ENCODE assay signal across 8 mouse cellular contexts in the genomic region with DNA sequence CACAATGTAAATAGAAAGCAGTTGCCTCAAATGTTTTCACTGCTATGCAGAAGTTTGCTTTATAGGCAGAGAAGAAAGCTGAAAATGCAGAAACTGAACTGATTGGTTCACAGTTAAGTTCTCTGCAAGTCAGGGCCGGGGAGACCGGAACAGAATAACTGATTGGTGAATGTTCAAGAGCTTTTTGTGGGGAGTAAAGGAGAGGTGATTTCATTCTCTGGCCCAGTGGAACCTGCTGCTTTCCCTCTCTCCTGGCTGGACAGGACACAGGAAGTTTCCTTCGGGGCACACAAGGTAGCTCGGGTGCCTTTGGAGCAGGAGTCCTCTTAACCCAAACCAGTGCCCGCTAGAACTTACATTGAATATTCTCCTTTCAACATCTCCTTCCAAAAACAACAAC. TPM values are rescaled to one million over a fixed set of nuclear protein-coding genes. Genes with fewer than 3 reads are reported as not detected.
A peak's percentile ranks its signal among the peaks of the same experiment; 100 is the strongest.
DNase-seq lines count a peak whose midpoint lies in the region; ATAC-seq and TF ChIP-seq lines count a peak whose summit lies in the region.

No protein-coding gene starts in this region.

- no peaks in the 10 kb centered on the region for H3K27me3 ChIP-seq in heart, adult 2 months (ENCODE audit: control insufficient read depth, insufficient read depth, low read length)
- H3K27me3 ChIP-seq in lung, embryonic 14.5 days (ENCODE audit: insufficient read depth, low read length) = no peaks in the 10 kb centered on the region

- no peaks in the 10 kb centered on the region for H3K36me3 ChIP-seq in heart, adult 2 months (ENCODE audit: control insufficient read depth, insufficient read depth, low read length)
- no peaks in the 10 kb centered on the region for H3K36me3 ChIP-seq in lung, embryonic 14.5 days (ENCODE audit: insufficient read depth)

- TF ChIP-seq EP300 in heart, adult 2 months (IDR thresholded peaks at IDR 0.05; ENCODE audit: insufficient read depth, low read depth, low read length) = no peak

- H3K9ac ChIP-seq in heart, adult 2 months (ENCODE audit: low read depth, low read length) = peak overlapping the region; percentile 97
- H3K9ac ChIP-seq in lung, embryonic 14.5 days = peak overlapping the region; percentile 68; the same call in 1 of the 2 replicates

- peak overlapping the region; percentile 61 for H3K4me3 ChIP-seq in left cerebral cortex, adult 2 months
- H3K4me3 ChIP-seq in heart, adult 2 months = peak overlapping the region; percentile 83
- H3K4me3 ChIP-seq in lung, embryonic 14.5 days (ENCODE audit: low read depth, low read length) = peak overlapping the region; percentile 64

- H3K4me2 ChIP-seq in lung, embryonic 14.5 days = peak overlapping the region; percentile 72

- TF ChIP-seq POLR2A in heart, adult 2 months (IDR thresholded peaks at IDR 0.05; ENCODE audit: insufficient read depth, low read depth, low read length) = peak; percentile 42; the same call in 1 of the 2 replicates

- intact Hi-C loops in left cerebral cortex, adult 2 months (cut with DNase I) = loop anchor here (2.0 kb wide), 1 partner anchor 101 kb away; the partner anchor contains the start of gene Rif1
- intact Hi-C loops in left cerebral cortex, postnatal 25 days (cut with DNase I) = loop anchor here (2.0 kb wide), 1 partner anchor 103 kb away; no protein-coding TSS in a partner anchor
- intact Hi-C loops in heart, adult 2 months (cut with DNase I) = loop anchor here (2.0 kb wide), 2 partner anchors 37 to 101 kb away; partner anchors contain the start of genes Rbm43 and Rif1

- peak; percentile 50; the same call in 1 of the 2 replicates for ATAC-seq in lung, embryonic 14.5 days (ENCODE audit: insufficient read depth)

- WGBS in heart, adult 2 months = 17% methylated on average over 5 of the region's 5 CpGs
- 41% methylated on average over 5 of the region's 5 CpGs for WGBS in lung, embryonic 14.5 days

- no peak for DNase-seq in left cerebral cortex, adult 2 months (ENCODE audit: extremely low spot score in 1 of 2, low spot score in 2 of 2)
- no peak for DNase-seq in left cerebral cortex, postnatal 25 days (ENCODE audit: low spot score in 2 of 2)
- DNase-seq in c-Kit-positive CD71-negative TER-119-negative erythroid progenitor cells, embryonic 14.5 days (ENCODE audit: low read depth) = peak; percentile 36
- peak; percentile 45 to 51 for DNase-seq in heart, adult 2 months
- DNase-seq in kidney, adult 18-20 months = peak; percentile 35
- DNase-seq in lung, embryonic 14.5 days = peak; percentile 45
- peak; percentile 21 for DNase-seq in retina, embryonic 14.5 days (ENCODE audit: low spot score)
- no peak for DNase-seq in right cerebral cortex, postnatal 25 days

- H3K27ac ChIP-seq in left cerebral cortex, adult 2 months = no peak overlapping the region
- H3K27ac ChIP-seq in heart, adult 2 months = peak overlapping the region; percentile 95
- peak overlapping the region; percentile 84; the same call in 1 of the 2 replicates for H3K27ac ChIP-seq in lung, embryonic 14.5 days (ENCODE audit: low read depth)

- H3K79me2 ChIP-seq in heart, adult 2 months (replicated peaks; ENCODE audit: control insufficient read depth, insufficient read depth, low read length) = peaks cover 1% of the 10 kb centered on the region; the same call in 1 of the 2 replicates

- H3K4me1 ChIP-seq in heart, adult 2 months (ENCODE audit: control insufficient read depth, insufficient read depth, low read length) = peaks cover 8% of the 10 kb centered on the region
- no peaks in the 10 kb centered on the region for H3K4me1 ChIP-seq in lung, embryonic 14.5 days (ENCODE audit: insufficient read depth)

- H3K9me3 ChIP-seq in lung, embryonic 14.5 days (ENCODE audit: low read depth, low read length) = no peaks in the 10 kb centered on the region

- no peak for TF ChIP-seq CTCF in left cerebral cortex, adult 2 months (IDR thresholded peaks at IDR 0.05)
- no peak for TF ChIP-seq CTCF in heart, adult 2 months (IDR thresholded peaks at IDR 0.05)
- TF ChIP-seq CTCF in lung, embryonic 14.5 days (IDR thresholded peaks at IDR 0.05; ENCODE audit: low read depth) = no peak

RNA-seq across cellular contexts. Expression of gene Nmi, which starts 1.2 kb away (rescaled TPM):
- 1 to 10 TPM; 2.5 to 3.3 TPM for total RNA-seq in left cerebral cortex, adult 2 months (2021)
- 1 to 10 TPM; 1.1 to 2.4 TPM for total RNA-seq in left cerebral cortex, postnatal 25 days (2021)
- total RNA-seq in heart, adult 2 months (2021) = 1 to 10 TPM; 5.1 to 6.7 TPM
- 3.2 and 6.9 TPM in 2 replicates for polyA plus RNA-seq in heart, adult 2 months (2012; rRNA removed)
- polyA plus RNA-seq in lung, embryonic 14.5 days (2014; fragmentation: Nextera tagmentation; extraction: Ambion mirVana) = 19.4 and 20.3 TPM in 2 replicates

RNA-seq across cellular contexts. Expression of gene Rbm43, which starts 37.2 kb away (rescaled TPM):
- total RNA-seq in left cerebral cortex, adult 2 months (2021) = 10 to 100 TPM; 15.4 to 15.6 TPM
- 10 to 100 TPM; 15.2 to 16.5 TPM for total RNA-seq in left cerebral cortex, postnatal 25 days (2021)
- total RNA-seq in heart, adult 2 months (2021) = 1 to 10 TPM; 3.9 to 4.0 TPM
- 3.6 and 4.5 TPM in 2 replicates for polyA plus RNA-seq in heart, adult 2 months (2012; rRNA removed)
- 18.2 and 19.2 TPM in 2 replicates for polyA plus RNA-seq in lung, embryonic 14.5 days (2014; fragmentation: Nextera tagmentation; extraction: Ambion mirVana)

Comparison
In these comparisons a context has a peak if more than half of its experiments do, and no peak if none do; other contexts are left out.
1. DNase-seq: peak in c-Kit-positive CD71-negative TER-119-negative erythroid progenitor cells, embryonic 14.5 days (single experiment), heart, adult 2 months (2 of 2), kidney, adult 18-20 months (single experiment), lung, embryonic 14.5 days (single experiment) and retina, embryonic 14.5 days (single experiment); none in left cerebral cortex, adult 2 months (0 of 2), left cerebral cortex, postnatal 25 days (0 of 2) and right cerebral cortex, postnatal 25 days (single experiment).
2. Peak in every context shown above with its lines, with median percentiles within 50 percentile points of each other: H3K4me3 ChIP-seq.